Mouse (Mus musculus) naive thymus-derived CD4-positive, alpha-beta T cell, adult 2 months (primary cell): ENCODE measurements around the gene Olfr488.
"Not testable (repeated sequence)": the region's sequence is repeated elsewhere in the genome, so short reads cannot be mapped to it uniquely, and the experiment has no call there.

Source experiments
- DNase-seq: peaks from one replicate; pipeline ENCODE4 v3.0.0-alpha.2; 2011; ENCODE audit warnings: low read depth

Gene Olfr488

GRCm38 (mm10) chr7:108258247-108258646 lies at the start of gene Olfr488:
TSS of gene Olfr488 (minus strand) at chr7:108258347.
- no peak for DNase-seq

DNA sequence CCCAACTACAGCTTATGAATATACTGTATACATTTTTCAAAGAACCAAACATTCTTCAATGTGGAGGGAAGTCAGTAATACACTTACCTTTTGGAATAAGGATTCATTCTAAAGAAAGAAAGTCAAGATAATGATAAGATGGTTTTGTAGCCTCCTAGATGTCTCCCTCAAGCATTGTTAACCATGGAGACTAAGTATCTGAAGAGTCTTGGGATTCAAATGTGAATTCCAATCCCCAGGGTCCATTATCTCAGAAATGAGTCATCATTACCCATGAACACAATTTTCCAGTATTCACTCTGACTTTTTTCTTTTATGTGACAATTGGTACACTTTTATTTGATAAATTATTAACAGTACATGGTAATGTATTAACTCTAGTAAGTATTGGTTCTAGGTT lies 30.7 kb upstream of the Olfr488 start, which contains the start of gene Olfr490:
Gene Olfr490, minus strand, starts transcription at position 101 of the 400 bp plus-strand sequence.
- DNase-seq, result no peak

GRCm38 (mm10) chr7:108233551-108233950 lies 24.6 kb downstream of the Olfr488 start:
- DNase-seq, result no peak

- DNase-seq, result not testable (repeated sequence)
Measured at GRCm38 (mm10) chr7:108214536-108214935, 43.6 kb downstream of the Olfr488 start, which contains the start of gene Olfr487. TSS of gene Olfr487 (minus strand) at chr7:108214636.
